Mouse (Mus musculus): ENCODE measurements around the gene Cfap43.
"Not testable (repeated sequence)": the region's sequence is repeated elsewhere in the genome, so short reads cannot be mapped to it uniquely, and the experiment has no call there.

- not testable (repeated sequence) for TF ChIP-seq SMC3 (IDR thresholded peaks at IDR 0.05; ENCODE audit: low read depth, low read length); USF1 (IDR thresholded peaks at IDR 0.05; ENCODE audit: low read depth, low read length); POLR2A (IDR thresholded peaks at IDR 0.05; ENCODE audit: low read depth, low read length); EP300 (IDR thresholded peaks at IDR 0.05; ENCODE audit: low read length)
These were observed 77.9 kb downstream of the Cfap43 start for GRCm38 (mm10) chr19:47841234-47841633.
